Mouse (Mus musculus) heart, adult 2 months (tissue): ENCODE results near the gene Borcs5.

Source experiments
- CTCF ChIP-seq: fragments of 200-600 bp; IDR thresholded peaks from 2 replicates; pipeline ENCODE4 v1.8.1; 2022; ENCODE audit warnings: antibody characterized with exemption, mild to moderate bottlenecking, moderate library complexity
- POLR2A ChIP-seq: fragments of 200-500 bp; IDR thresholded peaks from 2 replicates; pipeline ENCODE4 v1.6.1; 2011; ENCODE audit warnings: mild to moderate bottlenecking, low read depth, low read length, control low read depth; ENCODE audit not compliant: insufficient read depth

- no peak for TF ChIP-seq CTCF
- no peak for TF ChIP-seq POLR2A
These were observed 7.5 kb downstream of the Borcs5 start for GRCm38 (mm10) chr6:134646835-134647234.
